Mouse (Mus musculus): ENCODE results near the gene Mre11a.
"Not testable (repeated sequence)": the region's sequence is repeated elsewhere in the genome, so short reads cannot be mapped to it uniquely, and the experiment has no call there.

The Mre11a gene

GRCm38 (mm10) chr9:14871536-14871935, 87.1 kb downstream of the Mre11a start:
- DNase-seq = no peak

GRCm38 (mm10) chr9:14872181-14872930, 87.9 kb downstream of the Mre11a start:
- DNase-seq = no peak

- no peak for DNase-seq
These were observed 91.5 kb downstream of the Mre11a start for GRCm38 (mm10) chr9:14875743-14876507.

- not testable (repeated sequence) for DNase-seq
These were observed 92.1 kb downstream of the Mre11a start for GRCm38 (mm10) chr9:14876566-14876965.

- no peak for DNase-seq
These were observed 100.2 kb downstream of the Mre11a start for GRCm38 (mm10) chr9:14884641-14885040.

GRCm38 (mm10) chr9:14885151-14885550, 100.7 kb downstream of the Mre11a start:
- DNase-seq = no peak

- DNase-seq = no peak
These were observed 101.5 kb downstream of the Mre11a start for GRCm38 (mm10) chr9:14885954-14886353.
